Mouse (Mus musculus): ENCODE results near the gene Grb10.
A peak's percentile ranks its signal among the peaks of the same experiment; 100 is the strongest.

The Grb10 gene

GRCm38 (mm10) chr11:11945766-11946165 is 92.7 kb downstream of the Grb10 start:
- DNase-seq (ENCODE audit: low spot score in 2 of 2): no peak

DNA sequence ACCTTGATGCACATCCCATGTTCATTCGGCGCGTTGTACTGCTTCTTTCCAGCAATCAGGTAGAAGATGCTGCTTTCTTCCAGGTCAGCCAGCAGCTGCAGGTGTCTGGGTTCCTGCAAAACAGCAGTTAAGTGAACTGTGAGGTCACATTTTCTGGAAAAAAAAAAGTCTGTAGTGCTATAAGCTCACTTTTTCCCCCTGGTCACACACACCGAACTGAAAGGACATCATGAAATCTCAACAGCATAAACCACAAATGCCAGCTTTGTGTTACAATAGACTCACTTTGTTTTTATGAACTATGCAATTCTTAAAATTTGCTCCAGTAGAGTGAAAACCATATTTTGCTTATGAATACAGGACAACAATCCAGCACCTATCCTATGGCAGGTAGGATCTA is 93.7 kb downstream of the Grb10 start:
- no peak for DNase-seq (ENCODE audit: low spot score in 2 of 2)

- no peak for DNase-seq (ENCODE audit: low spot score in 2 of 2)
These were observed 94.5 kb downstream of the Grb10 start for GRCm38 (mm10) chr11:11944082-11944349.

DNA sequence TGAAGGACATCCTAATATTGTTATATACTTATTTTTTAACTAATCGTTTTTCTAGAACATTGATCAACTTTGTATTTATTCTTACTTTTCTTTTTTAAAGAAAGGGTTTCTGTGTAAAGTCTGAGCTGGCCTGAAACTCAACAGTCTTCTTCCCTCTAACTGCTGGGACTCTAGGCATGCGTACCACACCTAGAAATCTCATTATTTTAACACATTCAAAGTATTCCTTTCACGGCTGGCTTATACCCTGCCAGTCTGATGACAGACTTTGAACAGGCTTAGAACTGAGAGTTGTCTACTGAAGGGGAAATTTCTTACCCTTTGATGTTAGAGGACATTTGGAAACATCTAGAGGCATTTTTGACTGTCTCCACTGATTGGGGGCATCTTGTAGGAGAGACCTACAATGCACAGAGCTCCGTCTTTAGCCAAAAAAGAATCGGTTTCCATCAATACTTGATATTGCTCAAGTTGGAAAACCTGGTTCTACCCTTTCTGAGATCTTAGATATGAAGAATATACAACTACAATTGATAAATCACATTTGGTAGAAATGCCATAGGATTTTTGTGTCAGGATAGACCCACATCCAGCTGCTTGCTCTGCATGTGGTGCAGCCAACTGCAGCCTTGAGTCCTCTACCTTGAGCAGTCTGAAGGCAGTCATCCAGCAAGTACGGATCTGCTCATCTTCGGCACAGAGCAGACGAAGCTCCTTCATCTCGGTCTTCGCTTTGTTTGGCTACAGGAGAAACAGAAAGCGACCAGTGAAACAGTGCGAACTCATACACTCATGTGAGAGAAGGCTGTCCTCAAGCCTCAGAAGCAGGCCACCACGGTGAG is 95.0 kb downstream of the Grb10 start:
- no peak for DNase-seq (ENCODE audit: low spot score in 2 of 2)

- no peak for DNase-seq (ENCODE audit: low spot score in 2 of 2)
These were observed 95.9 kb downstream of the Grb10 start for GRCm38 (mm10) chr11:11942320-11943217.

- no peak for DNase-seq (ENCODE audit: low spot score in 2 of 2)
These were observed 97.4 kb downstream of the Grb10 start for GRCm38 (mm10) chr11:11940833-11941681.

- DNase-seq (ENCODE audit: low spot score in 2 of 2): no peak
These were observed 98.9 kb downstream of the Grb10 start for GRCm38 (mm10) chr11:11939611-11940010.

DNA sequence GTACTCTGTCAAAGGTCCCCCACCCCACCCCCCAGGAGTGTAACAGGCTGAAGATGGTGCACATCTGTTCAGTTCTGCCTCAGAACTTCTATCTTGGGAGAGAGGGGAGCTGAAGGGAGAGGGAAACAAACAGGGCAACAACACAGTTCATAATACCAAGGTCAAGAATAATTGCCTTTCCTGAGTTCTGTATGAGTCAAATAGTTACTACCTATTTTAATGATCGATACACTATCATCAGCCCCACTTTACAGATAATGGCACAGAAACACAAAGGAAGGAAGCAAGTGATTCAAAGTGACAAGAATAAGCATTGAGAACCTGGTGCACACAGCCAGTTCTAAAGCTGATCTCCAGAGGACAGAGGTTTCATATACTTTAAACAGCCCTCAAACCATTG is 99.9 kb downstream of the Grb10 start:
- no peak for DNase-seq (ENCODE audit: low spot score in 2 of 2)

- no peak for DNase-seq (ENCODE audit: low spot score in 2 of 2)
These were observed 101.0 kb downstream of the Grb10 start for GRCm38 (mm10) chr11:11937340-11938030.

- no peak for DNase-seq (ENCODE audit: low spot score in 2 of 2)
These were observed 103.7 kb downstream of the Grb10 start for GRCm38 (mm10) chr11:11934808-11935207.

DNA sequence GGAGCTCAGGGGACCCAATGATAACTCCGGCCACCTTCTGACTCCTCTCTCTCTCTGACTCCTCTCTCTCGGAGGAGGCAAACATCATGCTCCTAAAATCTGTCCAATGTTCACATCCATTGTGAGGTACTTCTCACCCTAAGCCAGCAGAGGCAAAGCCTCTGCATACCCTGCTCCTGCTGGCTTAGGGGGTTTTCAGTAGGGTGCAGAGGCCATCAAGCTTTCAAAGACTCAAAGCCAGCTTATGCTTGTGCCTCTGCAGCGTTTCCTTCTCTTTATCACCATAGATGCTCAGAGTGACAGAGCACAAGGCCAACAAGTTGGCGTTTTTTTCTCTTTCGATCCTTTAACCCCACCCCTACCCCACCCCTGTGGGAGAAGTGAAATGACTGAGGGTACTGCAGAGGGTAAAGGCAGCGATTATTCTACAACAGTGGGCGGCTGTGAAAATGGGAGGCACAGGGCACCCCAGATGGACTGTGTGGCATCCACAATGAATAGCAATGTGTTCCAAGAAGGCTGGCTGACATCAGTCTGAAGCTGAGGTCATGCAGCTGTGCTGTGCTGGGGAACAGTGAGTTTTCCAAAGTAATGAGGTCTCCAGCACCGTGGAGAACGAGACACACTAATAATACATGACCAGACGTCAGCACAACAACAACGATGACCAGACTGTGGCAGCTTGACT is 106.2 kb downstream of the Grb10 start:
- DNase-seq (ENCODE audit: low spot score in 2 of 2): no peak

DNA sequence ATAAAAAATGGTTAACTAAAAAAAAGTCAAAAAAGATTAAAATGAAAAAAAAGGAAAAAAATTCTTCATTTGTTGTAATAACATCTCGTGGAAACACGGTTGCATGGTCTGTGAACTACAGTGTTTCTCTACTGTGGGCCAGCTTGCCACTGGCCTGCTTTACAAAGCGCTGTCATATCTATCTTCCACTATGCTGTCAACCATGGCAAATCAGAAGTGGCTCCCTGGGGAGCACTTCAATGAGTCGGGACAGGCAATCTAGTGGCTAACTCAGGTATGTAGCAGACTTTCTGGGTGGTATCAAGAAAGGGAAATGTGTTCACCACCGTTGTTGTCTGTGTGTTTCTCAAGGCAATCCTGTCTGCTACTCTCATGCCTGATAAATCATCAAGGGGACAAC is 106.8 kb downstream of the Grb10 start:
- no peak for DNase-seq (ENCODE audit: low spot score in 2 of 2)

- DNase-seq (ENCODE audit: low spot score in 2 of 2): no peak
These were observed 108.0 kb downstream of the Grb10 start for GRCm38 (mm10) chr11:11930527-11930926.

GRCm38 (mm10) chr11:11929059-11929458 is 109.4 kb downstream of the Grb10 start:
- DNase-seq (ENCODE audit: low spot score in 2 of 2): no peak

- no peak for DNase-seq (ENCODE audit: low spot score in 2 of 2)
These were observed 109.9 kb downstream of the Grb10 start for GRCm38 (mm10) chr11:11928586-11928985.

DNA sequence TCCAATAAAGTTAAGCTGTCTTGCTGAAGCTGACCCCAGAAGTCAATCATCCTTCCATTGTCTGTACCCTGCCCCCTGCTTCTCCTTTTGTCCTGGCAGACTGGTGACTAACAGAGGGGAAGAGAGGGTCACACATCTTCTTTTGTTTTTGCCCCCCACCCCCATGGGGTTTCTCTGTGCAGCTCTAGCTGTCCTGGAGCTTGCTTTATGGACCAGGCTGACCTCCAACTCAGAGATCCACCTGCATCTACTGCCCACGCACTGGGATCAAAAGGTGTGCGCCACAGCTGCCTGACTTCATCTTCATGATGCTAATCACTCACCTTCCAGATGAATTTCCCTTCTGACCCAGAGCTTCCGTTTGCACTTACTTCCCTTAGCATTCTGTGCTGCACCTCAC is 114.6 kb downstream of the Grb10 start:
- no peak for DNase-seq (ENCODE audit: low spot score in 2 of 2)

DNA sequence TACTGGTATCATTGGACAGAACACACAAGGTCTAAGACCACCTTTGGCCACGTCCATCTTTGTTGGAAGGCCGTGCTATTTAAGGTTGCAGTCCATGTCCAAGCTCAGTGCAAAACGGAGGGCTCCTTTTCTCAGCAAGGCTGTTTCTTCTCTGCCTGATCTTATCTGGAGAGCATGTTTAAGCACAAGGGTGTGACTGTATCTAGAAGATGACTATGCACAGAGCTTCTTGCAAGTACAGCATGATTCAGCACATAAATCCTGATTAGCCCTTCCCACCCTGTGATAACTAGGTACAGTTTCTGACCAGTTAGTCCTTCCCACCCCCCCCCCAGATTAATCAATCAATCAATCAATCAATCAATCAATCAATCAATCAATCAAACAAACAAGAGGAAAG is 115.1 kb downstream of the Grb10 start:
- DNase-seq (ENCODE audit: low spot score in 2 of 2): no peak

GRCm38 (mm10) chr11:11922106-11922505 is 116.4 kb downstream of the Grb10 start:
- no peak for DNase-seq (ENCODE audit: low spot score in 2 of 2)

GRCm38 (mm10) chr11:11907703-11908413 is 130.6 kb downstream of the Grb10 start:
- peak in 1 of 2 experiments; percentile 31 for DNase-seq (ENCODE audit: low spot score in 2 of 2)

GRCm38 (mm10) chr11:11905518-11905917 is 133.0 kb downstream of the Grb10 start:
- no peak for DNase-seq (ENCODE audit: low spot score in 2 of 2)
